ENCODE assay signal across 35 mouse cellular contexts in genomic region chr9:78164741-78165140, GRCm38 (mm10).
"Had no signal": no experiment of that assay in that cellular context is flagged by ENCODE, and none has a peak within 500 bp of the region (broad histone marks: within the 10 kb centered on the region; RNA-seq: fewer than 3 reads in every experiment).

No protein-coding gene starts in this region.

- ATAC-seq: hindbrain, embryonic 16.5 days; hindbrain, postnatal 0 days; inflammation-experienced regulatory T-cells, adult 6 months; intestine, embryonic 15.5 days; intestine, embryonic 16.5 days; intestine, postnatal 0 days had no signal

- DNase-seq: heart, postnatal 10 days; heart, postnatal 14 days; heart, postnatal 36 days; heart, postnatal 4 days; kidney, adult 11 months; kidney, adult 18-20 months; kidney, adult 2 months; kidney, adult 8-10 months; kidney, adult 9 months; kidney, postnatal 10 days; kidney, postnatal 14 days; kidney, postnatal 25 days; kidney, postnatal 36 days; kidney, postnatal 4 days; layer of hippocampus, adult 9-11 months; layer of hippocampus, postnatal 36 days had no signal

- H3K4me3 ChIP-seq: heart, embryonic 10.5 days; heart, embryonic 12.5 days; heart, embryonic 13.5 days; heart, embryonic 15.5 days; hindbrain, embryonic 10.5 days; hindbrain, embryonic 12.5 days; hindbrain, embryonic 13.5 days; hindbrain, embryonic 15.5 days; intestine, embryonic 15.5 days; kidney, embryonic 15.5 days; layer of hippocampus, adult 2 months had no signal

- H3K4me1 ChIP-seq: hindbrain, embryonic 10.5 days; hindbrain, embryonic 12.5 days; hindbrain, embryonic 13.5 days; hindbrain, embryonic 15.5 days; intestine, embryonic 15.5 days; kidney, embryonic 15.5 days had no signal

- H3K9me3 ChIP-seq: heart, embryonic 10.5 days; heart, embryonic 12.5 days; heart, embryonic 13.5 days; heart, embryonic 15.5 days; hindbrain, embryonic 10.5 days; hindbrain, embryonic 12.5 days; hindbrain, embryonic 13.5 days; hindbrain, embryonic 15.5 days; intestine, embryonic 15.5 days; kidney, embryonic 15.5 days had no signal

- H3K4me2 ChIP-seq: heart, embryonic 11.5 days; heart, embryonic 12.5 days; heart, embryonic 13.5 days; heart, embryonic 15.5 days; hindbrain, embryonic 12.5 days; hindbrain, embryonic 13.5 days; hindbrain, embryonic 14.5 days; hindbrain, embryonic 15.5 days; intestine, embryonic 15.5 days; kidney, embryonic 15.5 days had no signal

- H3K9ac ChIP-seq: heart, embryonic 12.5 days; heart, embryonic 13.5 days; heart, embryonic 15.5 days; hindbrain, embryonic 12.5 days; hindbrain, embryonic 13.5 days; hindbrain, embryonic 14.5 days; hindbrain, embryonic 15.5 days; intestine, embryonic 15.5 days; kidney, embryonic 15.5 days had no signal

- H3K27ac ChIP-seq: heart, embryonic 10.5 days; heart, embryonic 13.5 days; heart, embryonic 15.5 days; hindbrain, embryonic 10.5 days; hindbrain, embryonic 12.5 days; hindbrain, embryonic 13.5 days; hindbrain, embryonic 14.5 days; hindbrain, embryonic 15.5 days; hindbrain, postnatal 0 days; intestine, embryonic 15.5 days; kidney, embryonic 15.5 days; kidney, postnatal 0 days; layer of hippocampus, adult 2 months had no signal

- H3K27me3 ChIP-seq: heart, embryonic 12.5 days; heart, embryonic 13.5 days; heart, embryonic 15.5 days; hindbrain, embryonic 12.5 days; hindbrain, embryonic 13.5 days; hindbrain, embryonic 15.5 days; intestine, embryonic 15.5 days; kidney, embryonic 15.5 days had no signal
